Mouse (Mus musculus): ENCODE results near the gene Metrnl. TPM values are rescaled to one million over a fixed set of nuclear protein-coding genes. Genes with fewer than 3 reads are reported as not detected.

Gene Metrnl
- total and polyA plus RNA-seq, 3 experiments = 0.33 to 1.1 (median 1.1) TPM

GRCm38 (mm10) chr11:121726625-121727024 is 25.3 kb downstream of the Metrnl start:
- Histone ChIP-seq H3K9ac (ENCODE audit: insufficient read depth, low read depth) (no peak overlapping the region), H3K27ac (ENCODE audit: insufficient read depth, low read depth) (no peak overlapping the region), H3K79me2 (replicated peaks; ENCODE audit: control insufficient read depth, extremely low read depth, insufficient read depth, poor library complexity, severe bottlenecking) (no peaks in the 10 kb centered on the region), H3K36me3 (replicated peaks in 1 of 2; ENCODE audit: control insufficient read depth in 1 of 2, insufficient read depth in 1 of 2, low read length in 1 of 2) (no peaks in the 10 kb centered on the region), H3K4me2 (ENCODE audit: insufficient read depth, low read depth, poor library complexity, severe bottlenecking) (no peak overlapping the region), H3K27me3 (replicated peaks) (no peaks in the 10 kb centered on the region), H3K4me1 (ENCODE audit: control insufficient read depth in 1 of 2, insufficient read depth in 2 of 2) (peaks cover 2 to 17% of the 10 kb centered on the region in 2 experiments; a peak in 2 of 4 replicates), H3K4me3 (replicated peaks in 1 of 3; ENCODE audit: low read depth in 2 of 3, low read length in 2 of 3, poor library complexity in 1 of 3) (no peak overlapping the region), H3K9me3 (replicated peaks; ENCODE audit: low read length) (no peaks in the 10 kb centered on the region)
- dilution Hi-C loops (cut with MboI; ENCODE audit: extremely low pct_ligation_motif_present, extremely low pct_unique_long_range_greater_than_20kb, low sequenced_read_pairs) = no loop called here
- in situ Hi-C loops (cut with MboI; ENCODE audit: low pct_ligation_motif_present, low pct_unique_long_range_greater_than_20kb, low sequenced_read_pairs) = no loop called here
- TF ChIP-seq ELF1 (IDR thresholded peaks at IDR 0.05; ENCODE audit: low read depth, low read length) (no peak), BHLHE40 (IDR thresholded peaks at IDR 0.05; ENCODE audit: low read depth, low read length) (no peak), GABPA (IDR thresholded peaks at IDR 0.05; ENCODE audit: insufficient replicate concordance, low read depth, low read length) (no peak), NELFE (IDR thresholded peaks at IDR 0.05; ENCODE audit: low read depth, low read length) (no peak), TCF12 (IDR thresholded peaks at IDR 0.05; ENCODE audit: low read depth, low read length) (no peak)
- no peak for DNase-seq (ENCODE audit: extremely low read depth)

- Histone ChIP-seq H3K79me2 (replicated peaks; ENCODE audit: control insufficient read depth, extremely low read depth, insufficient read depth, poor library complexity, severe bottlenecking) (no peaks in the 10 kb centered on the region), H3K36me3 (replicated peaks in 1 of 2; ENCODE audit: control insufficient read depth in 1 of 2, insufficient read depth in 1 of 2, low read length in 1 of 2) (no peaks in the 10 kb centered on the region), H3K4me3 (replicated peaks in 1 of 3; ENCODE audit: low read depth in 2 of 3, low read length in 2 of 3, poor library complexity in 1 of 3) (no peak overlapping the region), H3K9me3 (replicated peaks; ENCODE audit: low read length) (peaks cover 4% of the 10 kb centered on the region), H3K4me2 (ENCODE audit: insufficient read depth, low read depth, poor library complexity, severe bottlenecking) (no peak overlapping the region), H3K27ac (ENCODE audit: insufficient read depth, low read depth) (no peak overlapping the region), H3K27me3 (replicated peaks) (no peaks in the 10 kb centered on the region), H3K4me1 (ENCODE audit: control insufficient read depth in 1 of 2, insufficient read depth in 2 of 2) (peaks cover 9 to 10% of the 10 kb centered on the region in 2 experiments; a peak in 2 of 4 replicates), H3K9ac (ENCODE audit: insufficient read depth, low read depth) (no peak overlapping the region)
- dilution Hi-C loops (cut with MboI; ENCODE audit: extremely low pct_ligation_motif_present, extremely low pct_unique_long_range_greater_than_20kb, low sequenced_read_pairs) = no loop called here
- in situ Hi-C loops (cut with MboI; ENCODE audit: low pct_ligation_motif_present, low pct_unique_long_range_greater_than_20kb, low sequenced_read_pairs) = no loop called here
- no peak for DNase-seq (ENCODE audit: extremely low read depth)
- TF ChIP-seq MAZ (IDR thresholded peaks at IDR 0.05; ENCODE audit: low read depth, low read length) (no peak), SMC3 (IDR thresholded peaks at IDR 0.05; ENCODE audit: low read depth, low read length) (no peak), EP300 (IDR thresholded peaks at IDR 0.05; ENCODE audit: low read length) (no peak), ZMIZ1 (IDR thresholded peaks at IDR 0.05; ENCODE audit: low read depth, low read length) (no peak), USF2 (conservative IDR thresholded peaks at IDR 0.05; ENCODE audit: low read depth, low read length) (no peak), MYC (IDR thresholded peaks at IDR 0.05; ENCODE audit: low read depth, low read length) (no peak), JUND (conservative IDR thresholded peaks at IDR 0.05; ENCODE audit: low read depth, low read length) (no peak), NRF1 (IDR thresholded peaks at IDR 0.05; ENCODE audit: low read depth, low read length) (no peak), RAD21 (IDR thresholded peaks at IDR 0.05; ENCODE audit: low read depth, low read length) (no peak), ETS1 (conservative IDR thresholded peaks at IDR 0.05; ENCODE audit: low read depth, low read length) (no peak), GABPA (IDR thresholded peaks at IDR 0.05; ENCODE audit: insufficient replicate concordance, low read depth, low read length) (no peak)
Measured at GRCm38 (mm10) chr11:121734184-121734583, 32.8 kb downstream of the Metrnl start.
